Mouse (Mus musculus): ENCODE results near the gene Eef1b2.
"Not testable (repeated sequence)": the region's sequence is repeated elsewhere in the genome, so short reads cannot be mapped to it uniquely, and the experiment has no call there.

The Eef1b2 gene

GRCm38 (mm10) chr1:63176604-63177421 is at the start of gene Eef1b2, which contains the start of gene Ndufs1:
Gene Eef1b2, plus strand, starts transcription at chr1:63176825.
Gene Ndufs1, minus strand, starts transcription at chr1:63176833.
- peak; percentile 97 for DNase-seq (ENCODE audit: low spot score)

- DNase-seq (ENCODE audit: low spot score): no peak
Measured at GRCm38 (mm10) chr1:63129273-63129672, 47.4 kb upstream of the Eef1b2 start.

GRCm38 (mm10) chr1:63129857-63130690 is 46.6 kb upstream of the Eef1b2 start:
- DNase-seq (ENCODE audit: low spot score): peak; percentile 32

- DNase-seq (ENCODE audit: low spot score): no peak
Measured at GRCm38 (mm10) chr1:63130883-63131282, 45.7 kb upstream of the Eef1b2 start.

- DNase-seq (ENCODE audit: low spot score): no peak
Measured at GRCm38 (mm10) chr1:63131766-63132165, 44.9 kb upstream of the Eef1b2 start.

GRCm38 (mm10) chr1:63134530-63134929 is 42.1 kb upstream of the Eef1b2 start:
- no peak for DNase-seq (ENCODE audit: low spot score)

GRCm38 (mm10) chr1:63137971-63138370 is 38.7 kb upstream of the Eef1b2 start:
- no peak for DNase-seq (ENCODE audit: low spot score)

- DNase-seq (ENCODE audit: low spot score): not testable (repeated sequence)
Measured at GRCm38 (mm10) chr1:63138586-63138985, 38.0 kb upstream of the Eef1b2 start.

GRCm38 (mm10) chr1:63140231-63140630 is 36.4 kb upstream of the Eef1b2 start:
- no peak for DNase-seq (ENCODE audit: low spot score)

GRCm38 (mm10) chr1:63168638-63169037 is 8.0 kb upstream of the Eef1b2 start:
- DNase-seq (ENCODE audit: low spot score): no peak

- DNase-seq (ENCODE audit: low spot score): no peak
Measured at GRCm38 (mm10) chr1:63175853-63176252, 772 bp upstream of the Eef1b2 start.

- no peak for DNase-seq (ENCODE audit: low spot score)
Measured at GRCm38 (mm10) chr1:63176259-63176603, 394 bp upstream of the Eef1b2 start.

GRCm38 (mm10) chr1:63178308-63178707 is 1.7 kb downstream of the Eef1b2 start:
- no peak for DNase-seq (ENCODE audit: low spot score)

GRCm38 (mm10) chr1:63180122-63180521 is 3.5 kb downstream of the Eef1b2 start:
- DNase-seq (ENCODE audit: low spot score): no peak

GRCm38 (mm10) chr1:63180575-63180974 is 4.0 kb downstream of the Eef1b2 start:
- DNase-seq (ENCODE audit: low spot score): not testable (repeated sequence)

- DNase-seq (ENCODE audit: low spot score): peak; percentile 91
Measured at GRCm38 (mm10) chr1:63181019-63181418, 4.4 kb downstream of the Eef1b2 start.

GRCm38 (mm10) chr1:63181480-63181879 is 4.9 kb downstream of the Eef1b2 start:
- no peak for DNase-seq (ENCODE audit: low spot score)

GRCm38 (mm10) chr1:63182212-63182611 is 5.6 kb downstream of the Eef1b2 start:
- DNase-seq (ENCODE audit: low spot score): no peak

GRCm38 (mm10) chr1:63182636-63183270 is 6.1 kb downstream of the Eef1b2 start:
- peak; percentile 25 for DNase-seq (ENCODE audit: low spot score)

- not testable (repeated sequence) for DNase-seq (ENCODE audit: low spot score)
Measured at GRCm38 (mm10) chr1:63185430-63185829, 8.8 kb downstream of the Eef1b2 start.

GRCm38 (mm10) chr1:63188536-63188935 is 11.9 kb downstream of the Eef1b2 start:
- DNase-seq (ENCODE audit: low spot score): no peak

- no peak for DNase-seq (ENCODE audit: low spot score)
Measured at GRCm38 (mm10) chr1:63190851-63191250, 14.2 kb downstream of the Eef1b2 start.
